Mouse (Mus musculus): ENCODE measurements around the gene Slc6a1. TPM values are rescaled to one million over a fixed set of nuclear protein-coding genes. Genes with fewer than 3 reads are reported as not detected.
"Not testable (repeated sequence)": the region's sequence is repeated elsewhere in the genome, so short reads cannot be mapped to it uniquely, and the experiment has no call there.

Gene Slc6a1
- polyA plus RNA-seq, 1 experiment, result 0.16 TPM

DNA sequence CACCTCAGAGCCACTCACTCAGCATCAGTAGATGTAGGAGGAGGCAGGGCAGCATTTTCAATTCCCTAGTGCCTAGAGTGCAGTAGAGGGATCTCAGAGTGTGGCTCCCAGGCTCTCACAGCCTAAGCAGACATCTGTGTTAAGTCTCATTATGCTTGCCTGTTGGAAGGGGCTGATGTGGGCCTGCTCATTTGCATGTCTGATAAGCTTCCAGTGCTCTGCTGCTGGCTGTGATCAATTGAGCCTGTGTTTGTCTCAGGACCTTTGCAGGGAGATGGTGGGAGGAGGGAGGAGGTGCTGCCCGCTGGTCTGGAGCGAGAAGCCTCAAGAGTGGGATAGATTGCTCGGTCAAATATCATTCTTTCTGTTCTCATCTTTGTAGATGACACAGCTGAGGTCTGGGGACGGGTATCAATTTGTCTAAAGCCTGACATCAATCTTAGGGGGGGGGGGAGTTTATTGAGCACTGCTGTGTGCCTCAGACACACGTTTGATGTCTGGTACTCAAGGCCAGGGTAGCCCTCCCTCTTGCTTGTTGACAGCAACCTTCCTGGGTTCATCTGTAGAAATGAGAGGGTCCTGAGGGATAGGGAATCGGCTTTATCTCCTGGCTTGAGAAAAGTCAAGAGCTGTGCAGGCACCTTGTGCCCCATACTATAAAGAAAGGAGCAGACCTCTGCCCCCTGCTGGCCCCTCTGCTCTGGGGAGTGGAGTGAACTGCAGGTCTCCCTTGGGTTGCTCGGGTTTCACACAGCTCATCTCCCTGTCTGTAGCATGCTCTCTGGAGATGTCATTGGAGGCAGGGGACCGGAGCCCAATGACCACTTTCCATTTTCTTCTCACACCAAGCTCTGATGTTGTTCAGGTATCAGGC, 47.4 kb downstream of the Slc6a1 start:
- no peaks in the 10 kb centered on the region for H3K4me1 ChIP-seq (ENCODE audit: control insufficient read depth, insufficient read depth, insufficient read length, low read length)
- H3K27me3 ChIP-seq (ENCODE audit: control insufficient read depth, insufficient read depth, low read length), result no peaks in the 10 kb centered on the region
- no peaks in the 10 kb centered on the region for H3K36me3 ChIP-seq (ENCODE audit: control insufficient read depth, insufficient read depth, low read length)
- TF ChIP-seq POLR2A (IDR thresholded peaks at IDR 0.05; ENCODE audit: low read depth, low read length) (no peak), CTCF (IDR thresholded peaks at IDR 0.05; ENCODE audit: extremely low read depth, insufficient read length, insufficient replicate concordance, low read depth, low read length) (no peak)
- WGBS, result 38% methylated on average over 8 of the region's 8 CpGs
- no peak overlapping the region for H3K4me3 ChIP-seq (ENCODE audit: low read depth, low read length)
- H3K27ac ChIP-seq (ENCODE audit: insufficient read depth, low read depth, low read length), result no peak overlapping the region

DNA sequence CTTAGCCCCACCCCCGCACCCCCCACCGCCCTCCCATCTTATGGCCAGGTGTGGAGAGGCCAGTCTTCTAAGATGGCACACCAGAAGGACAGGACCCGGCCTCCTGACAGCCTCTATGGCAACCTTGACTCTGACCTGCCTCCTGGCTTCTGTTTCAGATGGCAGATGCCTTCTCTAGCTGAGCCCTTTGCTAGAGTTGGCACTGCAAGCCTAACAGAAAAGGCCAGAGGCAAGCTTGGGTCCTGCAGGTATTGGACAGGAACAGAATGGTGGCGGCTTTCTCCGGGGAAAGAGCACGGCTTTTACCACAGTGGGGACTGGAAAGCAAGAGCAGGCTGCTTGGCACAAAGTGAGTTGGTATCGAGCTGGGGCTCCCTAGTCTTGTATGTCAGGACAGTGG, 49.5 kb downstream of the Slc6a1 start:
- no peaks in the 10 kb centered on the region for H3K36me3 ChIP-seq (ENCODE audit: control insufficient read depth, insufficient read depth, low read length)
- H3K27me3 ChIP-seq (ENCODE audit: control insufficient read depth, insufficient read depth, low read length), result no peaks in the 10 kb centered on the region
- 90% methylated on average over 7 of the region's 7 CpGs for WGBS
- TF ChIP-seq CTCF (IDR thresholded peaks at IDR 0.05; ENCODE audit: extremely low read depth, insufficient read length, insufficient replicate concordance, low read depth, low read length), result no peak
- TF ChIP-seq POLR2A (IDR thresholded peaks at IDR 0.05; ENCODE audit: low read depth, low read length), result no peak
- H3K27ac ChIP-seq (ENCODE audit: insufficient read depth, low read depth, low read length), result no peak overlapping the region
- no peak overlapping the region for H3K4me3 ChIP-seq (ENCODE audit: low read depth, low read length)
- H3K4me1 ChIP-seq (ENCODE audit: control insufficient read depth, insufficient read depth, insufficient read length, low read length), result no peaks in the 10 kb centered on the region

DNA sequence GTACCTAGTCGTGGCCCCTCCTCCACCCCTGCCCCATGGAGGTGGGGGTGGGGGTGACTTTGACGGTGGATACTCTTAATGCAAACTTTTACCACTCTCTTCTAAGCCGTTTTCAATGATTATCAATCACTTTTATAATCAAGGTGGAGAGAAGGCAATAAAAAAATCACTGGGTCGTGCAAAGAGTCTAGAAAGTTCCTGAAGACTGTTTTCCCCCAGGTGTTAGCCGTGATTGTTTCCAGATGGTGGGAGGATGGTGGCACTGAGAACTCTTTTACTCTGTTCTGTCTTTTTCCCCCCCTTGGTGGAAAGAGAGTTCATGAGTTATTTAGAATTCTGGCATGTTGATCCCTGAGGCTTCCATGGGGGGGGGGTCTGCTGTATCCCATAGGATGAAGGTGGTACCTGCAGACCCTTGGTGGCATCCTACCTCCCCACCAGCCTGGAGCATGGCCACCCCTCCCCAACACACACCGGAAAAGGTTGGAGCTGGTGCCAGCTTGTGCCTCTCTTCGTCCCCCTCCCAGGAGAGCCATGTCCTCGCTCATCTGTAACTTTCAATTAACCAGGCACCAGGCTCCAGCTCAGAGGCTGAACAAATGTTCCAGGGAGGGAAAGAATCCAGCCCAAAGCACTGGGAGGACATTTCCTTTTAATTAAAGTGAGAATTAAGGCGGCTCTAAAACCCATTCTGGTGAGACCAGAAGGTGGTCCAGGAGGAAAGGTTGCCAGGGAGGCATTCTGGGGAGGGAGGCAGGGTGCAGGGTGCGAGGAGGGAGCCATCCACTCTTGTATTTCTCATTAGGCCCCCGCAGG, 53.9 kb downstream of the Slc6a1 start:
- Histone ChIP-seq H3K36me3 (ENCODE audit: control insufficient read depth, insufficient read depth, low read length) (no peaks in the 10 kb centered on the region), H3K27ac (ENCODE audit: insufficient read depth, low read depth, low read length) (no peak overlapping the region), H3K4me1 (ENCODE audit: control insufficient read depth, insufficient read depth, insufficient read length, low read length) (no peaks in the 10 kb centered on the region), H3K4me3 (ENCODE audit: low read depth, low read length) (no peak overlapping the region), H3K27me3 (ENCODE audit: control insufficient read depth, insufficient read depth, low read length) (no peaks in the 10 kb centered on the region)
- 53% methylated on average over 11 of the region's 11 CpGs for WGBS
- no peak for TF ChIP-seq CTCF (IDR thresholded peaks at IDR 0.05; ENCODE audit: extremely low read depth, insufficient read length, insufficient replicate concordance, low read depth, low read length)
- TF ChIP-seq POLR2A (IDR thresholded peaks at IDR 0.05; ENCODE audit: low read depth, low read length), result no peak

DNA sequence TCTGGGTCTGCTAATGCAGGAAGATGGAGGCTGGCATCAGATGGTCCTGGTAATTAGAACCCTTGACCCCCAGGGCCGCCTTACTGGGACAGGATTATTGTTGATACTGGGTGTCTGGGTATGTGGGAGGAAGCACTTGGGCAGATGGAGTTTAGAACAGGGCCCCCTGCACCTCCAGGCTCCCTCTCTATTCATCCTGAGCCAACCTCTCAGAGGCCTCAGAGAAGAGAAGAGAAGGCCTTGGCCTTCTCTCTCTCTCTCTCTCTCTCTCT, 54.4 kb downstream of the Slc6a1 start:
- 69% methylated on average over 1 of the region's 1 CpGs for WGBS
- Histone ChIP-seq H3K36me3 (ENCODE audit: control insufficient read depth, insufficient read depth, low read length) (no peaks in the 10 kb centered on the region), H3K27me3 (ENCODE audit: control insufficient read depth, insufficient read depth, low read length) (no peaks in the 10 kb centered on the region), H3K27ac (ENCODE audit: insufficient read depth, low read depth, low read length) (no peak overlapping the region), H3K4me3 (ENCODE audit: low read depth, low read length) (no peak overlapping the region), H3K4me1 (ENCODE audit: control insufficient read depth, insufficient read depth, insufficient read length, low read length) (no peaks in the 10 kb centered on the region)
- no peak for TF ChIP-seq CTCF (IDR thresholded peaks at IDR 0.05; ENCODE audit: extremely low read depth, insufficient read length, insufficient replicate concordance, low read depth, low read length)
- TF ChIP-seq POLR2A (IDR thresholded peaks at IDR 0.05; ENCODE audit: low read depth, low read length), result no peak

DNA sequence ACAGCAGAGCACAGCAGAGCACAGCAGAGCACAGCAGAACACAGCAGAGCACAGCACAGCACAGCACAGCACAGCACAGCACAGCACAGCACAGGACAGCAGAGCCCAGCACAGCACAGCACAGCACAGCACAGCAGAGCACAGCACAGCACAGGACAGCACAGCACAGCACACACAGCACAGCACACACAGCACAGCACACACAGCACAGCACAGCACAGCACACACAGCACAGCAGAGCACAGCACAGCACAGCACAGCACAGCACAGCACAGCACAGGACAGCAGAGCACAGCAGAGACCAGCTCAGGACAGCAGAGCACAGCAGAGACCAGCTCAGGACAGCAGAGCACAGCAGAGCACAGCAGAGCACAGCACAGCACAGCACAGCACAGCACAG, 58.9 kb downstream of the Slc6a1 start:
- not testable (repeated sequence) for H3K27ac ChIP-seq (ENCODE audit: insufficient read depth, low read depth, low read length); H3K27me3 ChIP-seq (ENCODE audit: control insufficient read depth, insufficient read depth, low read length); H3K4me1 ChIP-seq (ENCODE audit: control insufficient read depth, insufficient read depth, insufficient read length, low read length); H3K4me3 ChIP-seq (ENCODE audit: low read depth, low read length); H3K36me3 ChIP-seq (ENCODE audit: control insufficient read depth, insufficient read depth, low read length)

DNA sequence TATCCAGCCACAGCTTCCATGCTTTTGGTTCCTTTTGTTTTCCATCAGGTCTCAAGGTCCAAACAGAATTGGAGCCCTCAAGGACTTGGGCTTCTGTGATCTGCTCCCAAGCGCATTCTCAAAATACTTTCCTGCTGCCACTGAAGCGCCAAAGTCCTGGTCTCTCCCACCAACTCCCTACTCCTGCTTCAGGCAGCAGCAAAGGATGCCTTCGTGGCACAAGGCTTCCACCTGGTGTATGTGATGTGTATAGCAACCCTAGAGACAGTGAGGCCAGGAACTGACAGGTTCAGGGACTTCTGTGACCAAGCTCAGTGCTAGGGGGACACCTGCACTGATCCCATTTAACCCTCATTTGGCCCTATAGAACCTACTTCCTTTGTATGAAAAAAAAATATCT, 61.3 kb downstream of the Slc6a1 start:
- 21% methylated on average over 3 of the region's 3 CpGs for WGBS
- no peak for TF ChIP-seq POLR2A (IDR thresholded peaks at IDR 0.05; ENCODE audit: low read depth, low read length)
- peak; percentile 50; the same call in 1 of the 2 replicates for TF ChIP-seq CTCF (IDR thresholded peaks at IDR 0.05; ENCODE audit: extremely low read depth, insufficient read length, insufficient replicate concordance, low read depth, low read length)

DNA sequence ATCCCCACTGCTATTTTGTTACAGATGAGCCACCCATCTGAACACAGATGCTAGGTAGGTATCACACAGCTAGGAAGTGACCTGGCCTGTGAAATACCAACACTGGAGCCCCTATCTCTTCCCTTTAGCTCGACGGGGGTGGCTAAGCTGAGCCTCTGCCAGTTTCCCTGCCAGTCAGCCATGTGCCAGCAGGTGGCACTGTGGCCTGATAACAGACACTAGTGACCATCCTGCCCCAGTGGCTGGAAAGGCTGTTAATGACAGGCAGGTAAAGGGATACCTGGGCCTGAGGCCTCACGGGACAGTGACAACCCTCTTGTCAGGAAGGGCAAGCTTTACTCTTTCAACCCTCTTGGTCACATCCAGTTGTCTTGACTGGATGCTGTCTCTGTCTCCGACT, 62.7 kb downstream of the Slc6a1 start:
- no peaks in the 10 kb centered on the region; the same call in none of the 2 replicates for H3K4me1 ChIP-seq (ENCODE audit: control insufficient read depth, insufficient read depth, insufficient read length, low read length)
- no peak overlapping the region for H3K27ac ChIP-seq (ENCODE audit: insufficient read depth, low read depth, low read length)
- H3K27me3 ChIP-seq (ENCODE audit: control insufficient read depth, insufficient read depth, low read length), result no peaks in the 10 kb centered on the region
- no peaks in the 10 kb centered on the region for H3K36me3 ChIP-seq (ENCODE audit: control insufficient read depth, insufficient read depth, low read length)
- H3K4me3 ChIP-seq (ENCODE audit: low read depth, low read length), result no peak overlapping the region
- TF ChIP-seq POLR2A (IDR thresholded peaks at IDR 0.05; ENCODE audit: low read depth, low read length) (no peak), CTCF (IDR thresholded peaks at IDR 0.05; ENCODE audit: extremely low read depth, insufficient read length, insufficient replicate concordance, low read depth, low read length) (peak; percentile 87; the same call in 1 of the 2 replicates)
- WGBS, result 28% methylated on average over 4 of the region's 4 CpGs

More for the DNA sequence above, 61.3 kb downstream of the Slc6a1 start:
- H3K27me3 ChIP-seq (ENCODE audit: control insufficient read depth, insufficient read depth, low read length), result no peaks in the 10 kb centered on the region
- no peaks in the 10 kb centered on the region for H3K36me3 ChIP-seq (ENCODE audit: control insufficient read depth, insufficient read depth, low read length)
- no peaks in the 10 kb centered on the region; the same call in none of the 2 replicates for H3K4me1 ChIP-seq (ENCODE audit: control insufficient read depth, insufficient read depth, insufficient read length, low read length)
- no peak overlapping the region for H3K27ac ChIP-seq (ENCODE audit: insufficient read depth, low read depth, low read length)
- no peak overlapping the region for H3K4me3 ChIP-seq (ENCODE audit: low read depth, low read length)

All from small intestine, adult 2 months (tissue).